9 mouse cellular contexts compared by ENCODE assay signal in genomic region chr16:15194926-15195711, GRCm38 (mm10).
DNase-seq lines count a peak whose midpoint lies in the region; ATAC-seq lines count a peak whose summit lies in the region.
"Had no signal": no experiment of that assay in that cellular context is flagged by ENCODE, and none has a peak within 500 bp of the region (broad histone marks: within the 10 kb centered on the region; RNA-seq: fewer than 3 reads in every experiment).

No protein-coding gene starts in this region.

- no peaks in the 10 kb centered on the region for H3K27me3 ChIP-seq in heart, embryonic 11.5 days (ENCODE audit: control insufficient read depth, insufficient read depth, low read length)
- no peaks in the 10 kb centered on the region for H3K27me3 ChIP-seq in heart, embryonic 14.5 days (ENCODE audit: control insufficient read depth, insufficient read depth, low read length)
- no peaks in the 10 kb centered on the region for H3K27me3 ChIP-seq in limb, embryonic 11.5 days (ENCODE audit: control insufficient read depth, insufficient read depth, low read length)

- H3K4me2 ChIP-seq in heart, embryonic 11.5 days: no peak overlapping the region
- no peak overlapping the region for H3K4me2 ChIP-seq in heart, embryonic 14.5 days (ENCODE audit: low read length)
- H3K4me2 ChIP-seq in limb, embryonic 11.5 days (ENCODE audit: low read depth, severe bottlenecking): no peak overlapping the region

- 45% methylated on average over 6 of the region's 6 CpGs for WGBS in heart, embryonic 11.5 days (ENCODE audit: insufficient replicate concordance)
- 39% methylated on average over 6 of the region's 6 CpGs for WGBS in heart, embryonic 14.5 days
- 13% methylated on average over 6 of the region's 6 CpGs for WGBS in limb, embryonic 11.5 days

- peak; percentile 97 for DNase-seq in heart, adult 11 months
- peak; percentile 85 for DNase-seq in embryo, embryonic 10.5 days (ENCODE audit: low spot score)
- DNase-seq in limb, embryonic 11.5 days (ENCODE audit: low spot score): peak; percentile 70
- DNase-seq in testis, postnatal 10 days (ENCODE audit: low spot score): peak; percentile 51
- no peak for DNase-seq in spleen, postnatal 4 days (ENCODE audit: low spot score in 2 of 2)

- no peaks in the 10 kb centered on the region for H3K36me3 ChIP-seq in heart, embryonic 11.5 days (ENCODE audit: control insufficient read depth, insufficient read depth, low read length)
- no peaks in the 10 kb centered on the region for H3K36me3 ChIP-seq in heart, embryonic 14.5 days (ENCODE audit: control insufficient read depth, insufficient read depth, low read length)
- no peaks in the 10 kb centered on the region for H3K36me3 ChIP-seq in limb, embryonic 11.5 days (ENCODE audit: control insufficient read depth, insufficient read depth, low read length)

- peaks cover 4% of the 10 kb centered on the region; the same call in 1 of the 2 replicates for H3K4me1 ChIP-seq in heart, embryonic 11.5 days (ENCODE audit: control insufficient read depth, insufficient read depth, low read length)
- peaks cover 5 to 14% of the 10 kb centered on the region in 2 experiments; a peak in 3 of 4 replicates for H3K4me1 ChIP-seq in heart, embryonic 14.5 days (ENCODE audit: control insufficient read depth in 2 of 2, insufficient read depth in 2 of 2, low read length in 2 of 2)
- H3K4me1 ChIP-seq in limb, embryonic 11.5 days (ENCODE audit: control insufficient read depth, insufficient read depth, low read length): peaks cover 7% of the 10 kb centered on the region; the same call in 1 of the 2 replicates

- no peak overlapping the region for H3K9ac ChIP-seq in heart, embryonic 11.5 days (ENCODE audit: low read depth, low read length)
- no peak overlapping the region for H3K9ac ChIP-seq in heart, embryonic 14.5 days (ENCODE audit: low read length)
- no peak overlapping the region for H3K9ac ChIP-seq in limb, embryonic 11.5 days (ENCODE audit: low read length)

- no peaks in the 10 kb centered on the region for H3K9me3 ChIP-seq in heart, embryonic 11.5 days (replicated peaks; ENCODE audit: control insufficient read depth, low read length)
- H3K9me3 ChIP-seq in heart, embryonic 14.5 days (ENCODE audit: control insufficient read depth, low read length): no peaks in the 10 kb centered on the region
- no peaks in the 10 kb centered on the region for H3K9me3 ChIP-seq in limb, embryonic 11.5 days (ENCODE audit: control insufficient read depth, low read length)

- ATAC-seq in heart, embryonic 11.5 days (replicated peaks; ENCODE audit: insufficient number of reproducible peaks, low FRiP score, low TSS enrichment): no peak; the same call in 1 of the 2 replicates
- no peak for ATAC-seq in heart, embryonic 14.5 days (ENCODE audit: insufficient number of reproducible peaks, insufficient read depth, low FRiP score, low read depth)
- peak; percentile 94 for ATAC-seq in limb, embryonic 11.5 days (ENCODE audit: insufficient number of reproducible peaks, low FRiP score, low TSS enrichment, low read depth)
- ATAC-seq in megakaryocyte-erythroid progenitor cell, adult 5-6 weeks (replicated peaks; ENCODE audit: low FRiP score, low TSS enrichment, poor library complexity, severe bottlenecking): no peak

- H3K4me3 ChIP-seq in heart, embryonic 11.5 days (ENCODE audit: low read depth, low read length): no peak overlapping the region
- H3K4me3 ChIP-seq in heart, embryonic 14.5 days (ENCODE audit: control insufficient read depth in 1 of 2, insufficient read depth in 1 of 2, low read depth in 1 of 2, low read length in 2 of 2): no peak overlapping the region
- H3K4me3 ChIP-seq in limb, embryonic 11.5 days (ENCODE audit: low read depth, low read length): no peak overlapping the region
- H3K4me3 ChIP-seq: erythroblast, embryonic 14.5 days had no signal

- no peak overlapping the region for H3K27ac ChIP-seq in heart, embryonic 11.5 days (ENCODE audit: low read depth, low read length)
- H3K27ac ChIP-seq in heart, embryonic 14.5 days (replicated peaks in 1 of 2; ENCODE audit: control insufficient read depth in 1 of 2, insufficient read depth in 1 of 2, low read depth in 2 of 2, low read length in 2 of 2): peak overlapping the region; percentile 44 to 54
- H3K27ac ChIP-seq in limb, embryonic 11.5 days (replicated peaks; ENCODE audit: low read depth, low read length): peak overlapping the region; percentile 69; the same call in 1 of the 2 replicates

Comparison
In these comparisons a context has a peak if more than half of its experiments do, and no peak if none do; other contexts are left out.
1. DNase-seq: peak in heart, adult 11 months (single experiment), embryo, embryonic 10.5 days (single experiment), limb, embryonic 11.5 days (single experiment) and testis, postnatal 10 days (single experiment); none in spleen, postnatal 4 days (0 of 2).